Mouse (Mus musculus) cerebellum, adult 2 months (tissue): ENCODE measurements around the gene Zfpl1.

ENCODE experiments used
- CTCF ChIP-seq: fragments of 200-500 bp; IDR thresholded peaks from 2 replicates; pipeline ENCODE4 v1.5.1; 2011; ENCODE audit warnings: low read depth, mild to moderate bottlenecking, control low read depth, low read length, moderate library complexity, borderline replicate concordance; ENCODE audit not compliant: insufficient read depth
- POLR2A ChIP-seq: fragments of 200-500 bp; IDR thresholded peaks from 2 replicates; pipeline ENCODE4 v1.6.1; 2011; ENCODE audit warnings: low read length, control low read depth, borderline replicate concordance; ENCODE audit not compliant: insufficient read depth

GRCm38 (mm10) chr19:6070571-6071250 lies 14.0 kb downstream of the Zfpl1 start:
- TF ChIP-seq CTCF (no peak), POLR2A (no peak)
